Mouse (Mus musculus) B cell, adult 2 months (primary cell): ENCODE data around the gene 1600002K03Rik.

Experiments used
- DNase-seq, 2 experiments: peaks; one replicate each; pipeline ENCODE4 v3.0.0; 2022

Gene 1600002K03Rik

DNA sequence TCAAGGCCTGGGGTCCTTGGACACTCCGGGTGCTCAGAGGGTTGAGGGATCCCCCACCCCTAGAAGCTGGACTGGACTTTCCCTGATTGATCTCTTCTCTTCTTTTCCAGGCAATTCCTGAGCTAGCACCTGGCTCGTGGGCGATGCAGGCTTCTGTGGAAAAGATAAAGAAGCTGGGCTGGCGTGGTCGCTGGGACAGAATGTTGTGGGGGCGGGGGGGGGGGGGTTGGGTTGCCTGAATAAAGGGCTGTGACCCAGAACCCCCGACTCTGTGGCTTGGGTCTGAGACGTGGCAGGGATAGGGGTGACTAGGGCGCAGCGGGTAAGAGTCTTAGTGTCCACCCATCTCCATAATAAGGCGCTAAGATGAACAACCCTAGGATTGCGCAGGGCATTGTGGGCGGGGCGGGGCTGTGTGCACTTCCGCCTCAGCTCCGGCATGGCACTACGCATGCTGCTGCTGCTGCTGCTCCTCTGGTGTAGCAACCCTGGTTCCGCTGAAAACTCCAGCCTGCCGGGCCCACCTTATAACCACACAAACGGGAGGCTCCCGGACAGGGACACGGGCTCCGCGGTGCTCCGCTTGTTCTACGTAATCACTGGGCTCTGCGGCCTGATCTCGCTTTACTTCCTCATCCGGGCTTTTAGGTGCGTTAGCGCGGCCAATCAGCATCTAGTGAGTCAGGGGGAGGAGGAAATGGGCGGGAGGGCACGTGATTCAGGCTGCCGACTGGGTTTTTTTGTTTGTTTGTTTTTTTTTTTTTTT, at the start of gene 1600002K03Rik:
Gene 1600002K03Rik (plus strand): TSS at position 418 of the 766 bp plus-strand sequence.
- peak; percentile 94 for DNase-seq

DNA sequence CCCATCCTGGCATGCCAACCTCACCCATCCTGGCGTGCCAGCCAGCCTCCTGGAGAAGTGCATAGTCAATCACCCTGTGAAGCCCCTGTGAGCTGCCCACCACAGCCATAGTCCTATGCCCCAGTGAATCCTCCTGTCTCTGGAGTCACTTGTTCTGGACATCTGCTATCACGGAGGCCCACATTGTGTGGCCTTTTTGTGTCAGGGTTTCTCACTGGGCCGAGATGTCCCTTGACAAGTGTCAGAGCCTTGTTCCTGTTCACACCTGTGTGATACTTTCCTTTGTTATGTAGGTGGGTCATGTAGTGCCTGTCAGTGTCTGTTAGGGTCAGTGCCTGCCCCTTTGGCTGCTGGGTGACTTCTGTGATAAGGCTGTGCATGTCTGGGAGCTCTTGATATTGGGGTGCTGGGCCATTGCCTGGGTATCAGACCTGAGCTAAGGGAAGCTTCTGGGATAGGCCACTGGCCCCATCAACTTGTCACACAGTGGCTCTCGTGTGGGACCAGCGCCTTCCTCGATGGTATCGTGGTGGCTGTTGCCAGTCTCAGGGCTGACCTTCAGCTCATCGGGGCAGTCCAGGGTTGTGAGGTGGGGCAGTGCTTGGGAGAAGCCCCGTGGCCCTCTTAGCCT, 48.7 kb upstream of the 1600002K03Rik start:
- no peak for DNase-seq

- DNase-seq: no peak
These were observed 44.8 kb upstream of the 1600002K03Rik start for GRCm38 (mm10) chr10:80127920-80128319.

- DNase-seq: no peak
These were observed 42.9 kb upstream of the 1600002K03Rik start for GRCm38 (mm10) chr10:80129846-80130245.

DNA sequence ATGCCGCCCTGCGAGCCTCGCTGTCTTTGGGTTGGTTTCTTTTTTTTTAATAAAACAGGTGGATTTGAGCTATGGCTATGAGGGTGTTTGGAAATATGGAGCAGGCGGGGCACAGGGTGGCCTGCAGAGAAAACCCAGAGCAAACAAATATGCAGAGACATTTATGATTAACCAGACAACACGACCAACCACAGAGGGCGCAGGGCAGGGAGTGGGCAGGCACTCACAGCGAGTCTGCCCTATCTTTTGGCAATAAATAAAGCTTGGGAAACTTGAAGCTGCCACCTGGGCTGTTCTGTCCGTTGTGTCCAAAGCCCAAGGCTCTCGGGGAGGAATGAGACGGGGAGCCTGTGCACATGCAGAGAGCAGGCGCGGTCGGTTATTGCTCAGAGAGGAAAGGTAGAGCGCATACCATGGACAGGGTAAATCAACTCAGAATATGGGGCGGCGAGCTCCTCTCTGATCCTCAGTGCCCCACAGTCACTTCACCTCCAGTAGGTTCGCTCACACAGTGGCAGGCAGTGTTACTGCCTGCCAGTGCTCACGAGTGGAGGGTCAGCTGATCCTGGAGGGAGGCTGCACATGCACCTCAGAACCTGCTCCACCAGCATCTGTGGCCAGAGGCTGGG, 42.2 kb upstream of the 1600002K03Rik start:
- DNase-seq: no peak

DNA sequence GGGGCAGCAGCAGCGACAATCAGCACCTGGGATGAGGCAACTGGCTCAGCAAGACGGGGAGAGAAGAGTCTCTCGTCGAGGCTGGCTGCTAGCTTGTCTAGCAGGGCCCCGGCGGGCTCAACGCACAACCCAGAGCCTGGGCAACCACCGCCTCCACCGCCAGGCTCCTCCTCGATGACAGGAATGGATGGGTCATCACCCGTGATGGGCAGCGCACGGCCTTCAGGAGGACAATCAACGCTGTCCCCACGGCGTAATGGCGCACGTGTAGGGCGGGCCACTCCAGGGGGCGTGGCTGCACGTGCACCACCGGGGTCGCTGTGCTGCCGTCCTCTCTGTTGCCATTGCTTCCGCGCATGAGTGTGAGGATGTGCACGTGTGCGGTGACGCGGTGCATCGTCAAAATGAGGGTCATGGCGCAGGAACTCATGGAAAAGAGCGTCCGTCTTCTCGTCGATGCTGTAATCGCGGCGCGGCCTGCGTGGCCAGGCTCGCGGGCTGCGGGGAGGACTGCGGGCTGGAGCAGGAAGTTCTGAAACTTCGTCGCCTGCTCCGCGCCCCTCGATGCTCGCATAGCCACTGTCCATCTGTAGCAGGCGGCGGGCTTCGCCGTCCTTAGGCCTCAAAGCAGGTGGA, 41.3 kb upstream of the 1600002K03Rik start:
- no peak for DNase-seq

DNA sequence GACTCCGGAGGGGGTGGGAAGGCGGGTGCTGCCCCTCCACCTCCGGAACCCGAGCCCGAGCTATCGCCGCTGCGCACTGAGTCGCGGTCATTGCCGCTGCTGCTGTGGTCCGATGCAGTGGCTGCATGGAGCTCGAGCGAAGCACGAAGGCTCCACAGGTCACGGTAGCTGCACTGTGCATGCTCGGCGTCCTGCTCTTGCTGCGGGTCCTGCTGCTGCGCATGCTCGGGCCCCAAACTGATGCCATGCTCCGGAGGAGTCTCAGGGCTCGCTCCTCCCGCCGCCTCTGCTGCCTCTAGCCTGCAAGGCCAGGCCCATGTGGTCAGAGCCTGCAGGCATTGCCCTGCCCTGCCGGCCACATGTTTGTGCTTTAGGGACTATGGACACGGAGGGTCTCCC, 40.8 kb upstream of the 1600002K03Rik start:
- DNase-seq: no peak

- peak; percentile 27 to 39 for DNase-seq
These were observed 39.4 kb upstream of the 1600002K03Rik start for GRCm38 (mm10) chr10:80133226-80133849.

- no peak for DNase-seq
These were observed 38.3 kb upstream of the 1600002K03Rik start for GRCm38 (mm10) chr10:80134421-80134820.

DNA sequence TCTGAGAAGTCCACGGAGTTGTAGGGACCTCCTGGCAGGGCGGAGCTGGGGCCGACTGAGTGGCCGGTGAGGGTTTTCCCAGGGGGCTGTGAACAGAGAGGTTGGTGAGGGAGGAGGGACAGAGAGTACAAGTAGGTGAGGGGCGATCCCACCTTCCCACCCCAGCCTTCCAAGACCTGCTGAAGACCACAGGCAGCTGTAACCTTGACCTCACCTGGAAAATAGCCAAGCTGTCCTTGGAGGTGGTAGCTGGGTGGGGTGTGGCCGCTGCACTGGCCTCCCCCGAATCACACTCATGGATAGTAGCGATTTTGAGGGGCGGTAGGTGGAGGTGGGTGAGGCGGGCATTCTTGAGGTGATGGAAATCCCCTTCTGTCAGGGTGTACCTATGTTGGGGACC, 37.6 kb upstream of the 1600002K03Rik start:
- no peak for DNase-seq

GRCm38 (mm10) chr10:80135641-80136040, 37.1 kb upstream of the 1600002K03Rik start:
- no peak for DNase-seq

DNA sequence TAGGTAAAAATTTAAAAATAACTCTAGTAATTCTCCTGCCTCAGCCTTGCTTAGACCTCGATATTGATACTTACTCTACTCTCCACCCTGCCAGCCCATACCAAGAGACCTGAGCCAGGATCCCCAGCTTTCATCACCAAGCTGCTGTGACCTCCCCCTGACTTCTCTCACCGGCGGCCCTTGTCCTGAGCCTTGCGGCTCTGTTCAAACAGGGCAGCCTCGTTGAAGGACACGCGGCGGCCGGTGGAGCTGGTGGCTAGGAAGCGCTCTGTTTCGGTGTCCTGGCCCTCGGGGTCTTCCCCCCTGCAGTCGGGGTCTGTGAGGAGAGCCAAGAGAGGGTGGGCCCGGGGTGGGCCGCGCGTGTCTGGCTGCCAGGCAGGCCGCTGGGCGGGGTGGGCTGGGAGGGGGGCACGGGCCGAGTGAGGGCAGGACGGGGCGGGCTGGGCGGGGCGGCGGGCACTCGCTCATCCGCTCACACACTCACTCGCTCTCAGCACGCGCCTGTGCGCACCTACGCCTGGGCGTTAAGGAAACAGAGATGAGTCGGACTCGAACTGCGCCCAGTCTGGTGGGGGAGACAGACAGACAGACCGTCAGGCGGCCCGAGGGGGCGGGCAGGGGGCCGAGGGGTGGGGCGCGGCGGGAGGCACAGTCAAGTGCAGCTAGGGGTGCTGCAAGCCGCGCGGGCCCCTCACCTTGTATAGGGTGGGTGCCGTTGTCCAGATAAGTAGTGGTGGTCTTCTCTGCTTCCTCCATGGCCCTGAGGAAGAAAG, 36.4 kb upstream of the 1600002K03Rik start:
- DNase-seq: no peak

- DNase-seq: peak; percentile 61 to 64
These were observed 35.7 kb upstream of the 1600002K03Rik start for GRCm38 (mm10) chr10:80136952-80137625.

DNA sequence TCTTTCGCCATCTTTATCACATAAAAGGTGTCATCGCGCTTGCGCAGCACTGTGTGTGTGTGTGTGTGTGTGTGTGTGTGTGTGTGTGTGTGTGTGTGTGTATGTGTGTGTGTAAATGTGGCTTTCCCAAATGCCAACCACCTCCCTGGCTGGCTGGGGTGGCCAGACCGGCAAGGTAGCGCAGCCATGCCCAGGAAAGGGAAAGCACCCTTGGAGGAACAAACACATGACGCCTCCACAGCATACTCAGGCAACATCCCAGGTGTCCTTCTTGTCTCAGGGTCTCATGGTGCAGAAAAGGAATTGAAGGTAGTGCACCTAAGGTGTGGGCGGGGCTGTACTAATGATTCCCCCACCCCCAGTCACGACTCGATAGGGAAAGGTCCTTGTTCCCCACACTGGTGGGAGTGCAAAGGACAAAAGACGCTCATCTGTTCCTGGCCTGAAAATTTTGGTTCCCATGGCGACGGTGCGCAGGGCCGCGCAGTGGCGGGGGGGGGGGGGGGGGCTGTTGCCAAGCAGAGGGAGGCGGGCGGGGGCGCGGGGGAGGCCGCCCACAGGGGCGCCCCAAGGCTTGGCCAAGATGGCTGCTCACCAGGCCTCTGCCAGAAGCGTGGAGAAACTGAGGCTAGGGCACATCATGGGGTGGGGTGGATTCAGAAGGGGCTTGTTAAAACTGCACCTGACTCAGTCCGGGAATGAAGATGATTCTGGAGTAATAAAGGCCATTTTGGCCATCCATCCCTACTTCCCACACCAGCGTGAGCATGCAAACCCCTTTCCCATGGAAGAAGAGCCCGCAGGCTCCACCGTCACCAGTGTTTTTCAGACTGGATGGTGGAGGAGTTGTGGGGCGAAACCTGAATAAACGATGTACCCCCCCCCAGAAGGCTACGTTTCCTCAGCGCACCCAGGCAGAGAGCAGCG, 34.9 kb upstream of the 1600002K03Rik start:
- peak; percentile 32 to 39 for DNase-seq

DNA sequence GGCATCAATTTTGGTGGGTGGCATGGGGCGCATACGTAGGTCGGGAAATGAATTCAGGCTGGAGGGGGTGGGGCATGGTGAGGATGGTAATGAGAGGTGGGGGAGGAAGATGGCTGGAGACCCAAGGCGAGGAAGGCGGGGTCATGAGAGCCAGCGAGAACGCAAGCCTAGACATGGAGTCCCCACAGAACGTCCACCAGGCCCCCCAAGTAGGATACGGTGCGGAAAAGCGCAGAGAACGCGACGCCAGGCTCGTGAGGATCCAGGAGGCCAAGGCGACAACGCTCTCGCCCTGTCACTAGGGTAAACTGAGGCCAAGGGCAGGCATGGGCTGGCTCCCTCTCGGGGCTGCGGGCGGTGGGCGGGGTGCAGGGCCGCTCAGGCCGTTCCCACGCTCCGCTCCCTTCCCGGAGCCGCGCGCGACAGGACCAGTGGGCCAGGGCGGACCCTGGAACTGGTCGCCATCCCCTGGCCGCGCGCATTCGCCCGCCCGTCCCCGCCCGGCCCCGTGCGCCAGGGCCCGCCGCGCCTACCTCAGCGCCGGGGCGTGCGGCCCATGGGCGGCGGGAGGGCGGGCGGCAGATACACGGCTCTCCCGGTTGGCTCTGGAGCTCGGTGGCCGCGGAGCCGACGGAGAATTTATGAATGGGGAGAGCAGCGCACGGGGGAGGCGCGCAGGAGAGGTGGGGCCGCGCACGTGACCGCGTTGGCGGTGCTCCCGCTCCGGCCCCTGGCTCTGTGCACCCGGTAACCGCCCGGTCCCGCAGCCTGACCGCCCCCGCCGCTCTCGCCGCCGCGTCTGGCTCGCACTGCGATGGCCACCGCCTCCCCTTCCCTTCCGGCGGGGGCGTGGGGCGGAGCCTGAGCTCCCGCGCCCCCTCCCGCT, 33.9 kb upstream of the 1600002K03Rik start, which contains the start of gene Atp5d:
Gene Atp5d (plus strand): TSS at position 80 of the 886 bp plus-strand sequence.
- peak in 1 of 2 experiments; percentile 52 for DNase-seq

DNA sequence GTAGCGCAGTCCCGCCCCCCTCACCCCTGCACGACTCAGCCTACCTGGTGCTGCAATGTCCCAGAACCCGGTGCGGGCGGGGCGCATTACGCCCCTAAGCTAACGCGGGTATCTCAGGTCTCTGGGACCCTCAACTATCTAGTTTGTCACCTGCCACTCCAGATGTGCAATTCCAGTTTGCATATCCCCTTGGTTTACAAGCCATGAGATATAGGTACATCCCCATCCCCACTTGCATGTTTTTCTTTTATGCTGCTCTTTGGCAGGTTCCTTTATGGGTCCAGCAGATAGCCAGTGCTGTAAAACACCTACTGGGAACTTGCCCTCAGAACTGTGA, 33.3 kb upstream of the 1600002K03Rik start:
- peak; percentile 24 to 44 for DNase-seq

DNA sequence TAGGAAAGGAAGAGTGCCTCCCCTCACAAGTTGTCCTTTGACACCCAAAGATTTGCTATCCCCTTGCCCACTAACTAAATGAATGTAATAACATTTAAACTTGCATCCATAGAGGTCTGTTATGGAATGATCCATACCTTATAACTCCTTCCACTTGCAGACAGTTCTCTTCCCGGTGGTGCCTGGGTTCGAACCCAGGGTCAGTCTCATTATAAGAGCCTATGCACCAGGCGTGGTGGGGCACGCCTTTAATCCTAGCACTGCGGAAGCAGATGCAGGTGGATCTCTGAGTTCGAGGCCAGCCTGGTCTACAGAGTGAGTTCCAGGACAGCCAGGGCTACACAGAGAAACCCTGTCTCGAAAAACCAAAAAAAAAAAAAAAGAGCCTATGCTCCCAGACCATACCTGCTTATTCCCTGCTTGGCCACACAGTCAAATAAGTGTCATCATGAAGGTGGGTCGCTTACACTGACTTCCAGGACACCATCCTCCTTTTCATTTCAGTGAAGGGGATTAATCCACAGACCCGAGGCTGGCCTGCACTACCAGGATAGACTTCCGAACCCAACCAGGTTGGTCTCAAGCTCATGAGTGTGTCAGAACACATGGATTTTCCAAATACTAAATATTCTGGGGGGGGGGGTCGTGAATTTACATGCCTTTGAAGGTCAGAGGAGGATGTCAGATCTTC, 32.6 kb upstream of the 1600002K03Rik start:
- no peak for DNase-seq

DNA sequence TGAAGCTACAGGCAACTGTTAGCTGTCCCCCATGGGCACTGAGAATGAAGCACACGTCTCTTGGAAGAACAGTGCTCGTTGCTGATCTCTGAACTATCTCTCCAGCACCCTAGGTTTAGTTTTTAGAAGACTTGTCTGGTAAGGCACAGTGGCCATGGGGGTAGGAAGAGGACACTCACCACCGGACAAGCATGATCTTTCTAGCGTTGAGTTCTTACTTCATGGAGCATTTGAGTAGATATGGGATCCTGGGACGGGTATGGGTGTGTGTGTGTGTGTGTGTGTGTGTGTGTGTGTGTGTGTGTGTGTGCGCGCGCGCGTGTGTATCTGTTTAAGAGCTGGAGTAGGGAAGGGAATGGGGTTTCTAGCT, 32.1 kb upstream of the 1600002K03Rik start, which contains the start of gene Cbarp:
Gene Cbarp (minus strand): TSS at position 170 of the 370 bp plus-strand sequence.
- no peak for DNase-seq

DNA sequence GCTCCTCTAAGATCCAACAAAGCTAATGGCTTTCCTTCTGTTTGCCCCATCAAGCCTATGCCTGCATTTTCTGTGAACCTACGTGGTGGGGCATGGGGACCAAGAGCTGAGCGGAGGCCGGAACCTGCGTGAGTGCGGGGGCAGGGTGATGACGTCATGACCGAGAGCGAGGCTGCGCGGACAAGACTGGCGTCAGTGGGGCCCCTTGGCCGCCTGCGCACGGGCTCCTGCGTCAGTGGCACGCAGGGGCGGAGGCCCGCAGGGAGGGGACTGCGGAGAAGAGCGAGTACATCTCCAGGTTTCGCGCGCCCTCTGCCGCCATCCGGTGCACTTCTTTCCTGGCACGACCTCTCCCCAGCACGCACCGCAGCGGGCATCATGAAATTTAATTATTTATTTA, 31.5 kb upstream of the 1600002K03Rik start:
- peak; percentile 98 for DNase-seq
